Comparison of ENCODE assay signal across 8 mouse cellular contexts in genomic region chr11:60139141-60139733, GRCm38 (mm10). TPM values are rescaled to one million over a fixed set of nuclear protein-coding genes. Genes with fewer than 3 reads are reported as not detected.
DNase-seq lines count a peak whose midpoint lies in the region; ATAC-seq and TF ChIP-seq lines count a peak whose summit lies in the region.

No protein-coding gene starts in this region.

- H3K4me1 ChIP-seq in heart, embryonic 12.5 days (replicated peaks), result peaks cover 84% of the 10 kb centered on the region
- peaks cover 46% of the 10 kb centered on the region for H3K4me1 ChIP-seq in midbrain, embryonic 15.5 days

- peak overlapping the region; percentile 87 for H3K9ac ChIP-seq in heart, embryonic 12.5 days
- peak overlapping the region; percentile 77 for H3K9ac ChIP-seq in midbrain, embryonic 15.5 days

- H3K4me2 ChIP-seq in heart, embryonic 12.5 days, result peak overlapping the region; percentile 88
- peak overlapping the region; percentile 75 for H3K4me2 ChIP-seq in midbrain, embryonic 15.5 days

- DNase-seq in ovary, adult 18-20 months (ENCODE audit: low spot score), result peak; percentile 10
- DNase-seq in ovary, postnatal 10 days (ENCODE audit: low spot score), result no peak
- DNase-seq in cerebellum, postnatal 25 days, result peak; percentile 48 to 65
- DNase-seq in left cerebral cortex, adult 2 months (ENCODE audit: extremely low spot score in 1 of 2, low spot score in 2 of 2), result peak; percentile 59 to 65
- DNase-seq in testis, postnatal 14 days (ENCODE audit: low spot score), result peak; percentile 35
- no peak for DNase-seq in retina, postnatal 1 day

- intact Hi-C loops in left cerebral cortex, adult 2 months (cut with DNase I), result loop anchor here (2.0 kb wide), 1 partner anchor 38 kb away; no protein-coding TSS in a partner anchor

- peak; percentile 12; the same call in 1 of the 2 replicates for ATAC-seq in heart, embryonic 12.5 days (ENCODE audit: insufficient number of reproducible peaks, low FRiP score)
- ATAC-seq in midbrain, embryonic 15.5 days (replicated peaks), result peak; percentile 67

- H3K4me3 ChIP-seq in heart, embryonic 12.5 days, result peak overlapping the region; percentile 69
- peak overlapping the region; percentile 78 for H3K4me3 ChIP-seq in left cerebral cortex, adult 2 months
- H3K4me3 ChIP-seq in midbrain, embryonic 15.5 days, result peak overlapping the region; percentile 67

- no peak for TF ChIP-seq CTCF in left cerebral cortex, adult 2 months (IDR thresholded peaks at IDR 0.05)

- H3K36me3 ChIP-seq in heart, embryonic 12.5 days, result peaks cover 4% of the 10 kb centered on the region; the same call in 1 of the 2 replicates
- H3K36me3 ChIP-seq in midbrain, embryonic 15.5 days (replicated peaks), result no peaks in the 10 kb centered on the region

- H3K9me3 ChIP-seq in heart, embryonic 12.5 days (replicated peaks), result no peaks in the 10 kb centered on the region
- no peaks in the 10 kb centered on the region for H3K9me3 ChIP-seq in midbrain, embryonic 15.5 days

- H3K27ac ChIP-seq in heart, embryonic 12.5 days (ENCODE audit: poor library complexity, severe bottlenecking), result peak overlapping the region; percentile 88
- peak overlapping the region; percentile 88 for H3K27ac ChIP-seq in left cerebral cortex, adult 2 months
- H3K27ac ChIP-seq in midbrain, embryonic 15.5 days, result peak overlapping the region; percentile 95

- no peaks in the 10 kb centered on the region for H3K27me3 ChIP-seq in heart, embryonic 12.5 days (replicated peaks)
- H3K27me3 ChIP-seq in midbrain, embryonic 15.5 days (replicated peaks), result no peaks in the 10 kb centered on the region

- WGBS in heart, embryonic 12.5 days, result 3% methylated on average over 24 of the region's 24 CpGs
- 2% methylated on average over 24 of the region's 24 CpGs for WGBS in midbrain, embryonic 15.5 days

RNA-seq across cellular contexts. Expression of gene Rai1, which starts 34.4 kb away (rescaled TPM):
- polyA plus RNA-seq in heart, embryonic 12.5 days (2016; fragmentation: Nextera tagmentation; extraction: Ambion mirVana), result 22.2 and 29.9 TPM in 2 replicates
- 10 to 100 TPM; 85.4 to 86.3 TPM for total RNA-seq in left cerebral cortex, adult 2 months (2021)
- polyA plus RNA-seq in midbrain, embryonic 15.5 days (2015; fragmentation: Nextera tagmentation; extraction: Ambion mirVana), result 34.2 and 34.7 TPM in 2 replicates

Comparison
In these comparisons a context has a peak if more than half of its experiments do, and no peak if none do; other contexts are left out.
1. DNase-seq: peak in ovary, adult 18-20 months (single experiment), cerebellum, postnatal 25 days (2 of 2), left cerebral cortex, adult 2 months (2 of 2) and testis, postnatal 14 days (single experiment); none in ovary, postnatal 10 days (single experiment) and retina, postnatal 1 day (single experiment).
2. Peak in every context shown above with its lines, with median percentiles within 50 percentile points of each other: H3K27ac ChIP-seq and H3K4me3 ChIP-seq.